Mouse (Mus musculus): Measurements from ENCODE around the gene Cdca5.

Cdca5 gene

DNA sequence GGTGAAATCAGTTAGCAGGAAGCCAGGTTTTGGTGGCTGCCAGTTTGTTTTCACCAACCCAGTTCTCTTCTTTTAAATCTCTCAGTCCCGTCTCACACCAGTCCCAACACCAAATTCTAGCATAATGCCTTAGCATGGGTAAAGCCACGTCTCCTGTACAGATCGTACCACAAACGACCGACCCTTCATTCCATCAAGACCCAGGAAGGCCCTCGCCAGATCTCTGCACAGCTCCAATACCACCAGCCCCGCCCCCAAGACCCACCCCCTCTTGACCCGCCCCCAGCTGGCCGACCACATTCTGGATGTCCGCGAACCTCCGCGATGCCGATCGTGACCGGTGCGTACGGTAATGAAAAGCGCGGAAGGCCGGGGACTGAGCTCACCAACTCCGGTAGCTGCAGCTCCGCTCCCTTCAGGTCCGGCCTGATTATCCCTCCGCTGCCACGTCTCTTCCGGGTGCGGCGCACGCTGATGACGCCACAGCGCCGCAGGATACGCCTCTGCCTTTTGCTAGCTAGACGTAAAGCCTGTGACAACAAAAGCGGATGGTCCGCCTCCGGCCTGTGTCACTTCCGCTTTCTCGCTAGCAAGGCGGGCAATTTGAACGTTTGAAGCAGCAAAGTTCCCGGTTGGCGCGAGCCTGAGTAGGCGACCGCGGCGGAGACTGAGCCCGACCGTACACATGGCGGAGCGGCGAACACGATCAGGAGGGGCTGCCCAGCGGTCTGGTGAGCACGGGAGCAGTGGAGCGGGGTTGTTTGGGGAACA, at the start of gene Cdca5, which contains the start of gene Zfpl1:
Gene Cdca5 (plus strand): TSS at position 506 of the 771 bp plus-strand sequence.
Gene Zfpl1 (minus strand): TSS at position 479 of the 771 bp plus-strand sequence.
- peak; percentile 96 to 97 for DNase-seq (ENCODE audit: low spot score in 2 of 2)

DNA sequence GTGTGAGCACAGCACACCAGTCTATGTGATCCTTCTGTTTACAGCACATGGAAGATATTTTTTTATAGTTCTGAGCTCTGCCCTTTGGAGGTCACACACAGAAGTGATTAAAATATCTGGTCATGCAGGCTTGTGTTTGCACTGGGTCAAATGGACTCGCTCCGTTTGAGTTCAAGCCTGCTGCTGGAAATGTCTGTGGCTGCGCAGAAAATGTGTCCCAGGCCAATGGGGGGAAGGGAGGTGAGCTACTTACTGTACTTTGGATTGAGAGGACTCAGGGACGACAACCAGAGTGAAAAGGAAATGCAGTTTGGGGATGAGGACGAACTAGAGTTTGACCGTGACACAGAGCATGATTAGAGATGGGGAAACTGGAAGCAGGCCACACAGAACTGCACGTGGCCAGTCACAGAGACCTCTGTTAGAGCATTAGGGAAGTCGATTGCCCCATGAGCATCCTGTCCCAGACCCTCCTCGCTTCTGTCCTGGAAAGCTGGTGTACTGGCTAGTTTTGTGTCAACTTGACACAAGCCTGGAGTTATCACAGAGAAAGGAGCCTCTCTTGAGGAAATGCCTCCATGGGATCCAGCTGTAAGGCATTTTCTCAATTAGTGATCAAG, 48.7 kb upstream of the Cdca5 start:
- DNase-seq (ENCODE audit: low spot score in 2 of 2): no peak

DNA sequence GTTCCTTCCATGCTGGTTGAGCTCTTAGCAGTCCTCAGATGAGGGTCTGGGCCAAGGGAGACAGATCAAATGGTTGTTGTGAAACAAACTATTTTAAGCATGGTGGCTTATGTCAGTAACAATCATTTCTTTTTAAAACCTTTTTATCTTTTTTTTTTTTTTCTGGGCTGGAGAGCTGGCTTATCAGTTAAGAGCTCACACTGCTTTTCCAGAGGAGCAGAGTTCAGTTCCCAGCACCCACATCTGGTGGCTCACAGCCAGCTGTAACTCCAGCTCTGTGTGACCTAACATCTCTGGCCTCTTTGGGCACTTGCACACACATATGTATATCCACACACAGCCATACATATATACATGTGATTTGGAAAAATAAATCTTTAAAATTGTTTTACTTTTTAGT, 47.1 kb upstream of the Cdca5 start:
- DNase-seq (ENCODE audit: low spot score in 2 of 2): no peak

DNA sequence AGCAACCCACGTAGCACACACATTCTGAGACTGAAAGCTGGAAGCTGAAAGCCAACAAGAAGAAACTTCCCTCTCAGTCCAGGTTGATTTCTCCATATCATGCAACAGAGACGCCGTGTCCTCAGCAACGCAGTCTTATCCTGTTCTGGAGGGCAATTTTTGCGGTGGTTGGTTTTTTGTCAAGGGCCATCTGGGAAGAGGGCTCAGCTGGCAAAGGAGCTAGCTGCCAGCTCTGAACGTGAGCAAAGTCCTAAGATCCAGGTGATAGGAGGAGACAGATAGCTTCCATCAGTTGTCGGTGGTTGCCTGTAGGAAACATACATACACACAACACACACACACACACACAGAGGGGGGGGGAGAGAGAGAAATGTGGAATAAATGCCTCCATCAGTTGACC, 46.5 kb upstream of the Cdca5 start:
- no peak for DNase-seq (ENCODE audit: low spot score in 2 of 2)

- DNase-seq (ENCODE audit: low spot score in 2 of 2): no peak
Measured at GRCm38 (mm10) chr19:6040002-6040401, 44.8 kb upstream of the Cdca5 start.

DNA sequence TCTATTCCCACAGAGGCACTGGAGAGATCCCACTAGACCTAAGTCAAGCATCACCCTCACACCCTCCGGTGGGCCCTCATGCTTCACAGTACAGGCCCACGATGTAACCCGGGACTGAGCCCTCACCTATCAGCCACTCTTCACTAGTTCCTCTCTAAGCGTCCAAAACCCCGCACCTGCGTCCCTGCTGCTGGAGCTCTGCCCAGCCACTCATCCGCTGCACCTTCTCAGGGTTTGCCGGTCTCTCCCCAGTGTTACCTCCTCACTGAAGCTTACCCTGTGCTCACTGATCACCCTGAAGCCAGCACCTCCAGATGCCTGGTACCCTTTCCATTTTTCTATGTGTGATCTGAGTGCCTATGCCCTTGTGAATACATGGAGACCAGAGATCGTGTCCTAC, 42.5 kb upstream of the Cdca5 start:
- DNase-seq (ENCODE audit: low spot score in 2 of 2): no peak

DNA sequence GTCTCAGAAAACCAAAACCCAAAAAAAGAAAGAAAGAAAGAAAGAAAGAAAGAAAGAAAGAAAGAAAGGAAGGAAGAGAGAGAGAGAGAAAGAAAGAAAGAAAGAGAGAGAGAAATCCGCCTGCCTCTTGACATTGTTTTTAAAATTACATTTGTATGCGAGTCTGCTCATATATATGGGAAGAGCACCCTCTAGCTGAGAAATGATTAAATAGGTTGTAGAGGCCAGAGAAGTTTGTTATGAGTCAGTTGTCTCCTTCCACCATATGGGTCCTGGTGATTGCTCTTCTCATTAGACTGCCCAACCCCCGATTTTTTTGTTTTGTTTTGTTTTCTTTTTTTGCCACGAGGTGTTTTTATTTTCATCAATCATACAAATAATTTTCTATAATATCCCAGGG, 40.7 kb upstream of the Cdca5 start:
- DNase-seq (ENCODE audit: low spot score in 2 of 2): peak in 1 of 2 experiments; percentile 42

DNA sequence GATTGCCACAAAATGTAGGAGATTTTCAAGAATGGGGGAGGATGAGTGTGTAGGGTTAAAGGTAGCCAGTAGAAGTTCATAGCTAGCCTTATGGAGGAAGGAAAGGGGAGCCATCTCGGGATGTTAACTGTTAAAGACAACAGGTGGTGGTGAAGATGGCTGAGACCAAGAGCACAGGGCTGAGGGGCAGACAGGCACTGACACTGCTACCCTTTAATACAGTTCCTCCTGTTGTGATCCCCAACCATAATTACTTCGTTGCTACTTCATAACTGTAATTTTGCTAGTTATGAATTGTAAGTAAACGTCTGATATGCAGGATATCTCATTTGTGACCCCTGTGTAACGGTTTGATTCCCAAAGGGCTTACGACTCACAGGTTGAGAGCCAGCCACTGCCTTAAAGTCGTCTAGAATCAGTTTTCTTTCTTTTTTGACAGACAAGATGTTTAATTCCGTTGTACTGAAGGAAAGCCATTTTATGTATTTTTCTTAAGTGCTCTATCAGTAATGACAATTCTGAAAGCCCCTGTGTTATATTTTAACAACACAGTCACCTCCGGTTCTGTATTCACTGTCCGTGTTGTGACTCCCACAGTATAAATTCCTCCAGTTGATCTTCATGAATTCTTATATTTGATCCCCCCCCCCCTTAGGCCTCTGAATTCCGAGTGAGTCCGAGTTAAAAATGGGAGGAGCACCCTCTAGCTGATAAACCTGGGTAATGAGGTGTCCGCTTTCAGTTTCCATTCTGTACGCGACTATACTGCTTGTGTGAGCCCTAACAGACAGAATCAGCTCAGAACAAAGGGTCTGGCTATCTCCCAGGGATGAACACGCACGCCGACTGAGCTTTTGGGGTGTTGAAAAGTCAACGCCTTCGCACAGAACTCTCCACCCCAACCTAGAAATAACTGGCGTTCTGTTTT, 39.2 kb upstream of the Cdca5 start:
- peak; percentile 63 to 73 for DNase-seq (ENCODE audit: low spot score in 2 of 2)

- peak; percentile 92 to 94 for DNase-seq (ENCODE audit: low spot score in 2 of 2)
Measured at GRCm38 (mm10) chr19:6046294-6047153, 38.3 kb upstream of the Cdca5 start, which contains the start of gene Syvn1. Gene Syvn1 (plus strand): TSS chr19:6046576.

DNA sequence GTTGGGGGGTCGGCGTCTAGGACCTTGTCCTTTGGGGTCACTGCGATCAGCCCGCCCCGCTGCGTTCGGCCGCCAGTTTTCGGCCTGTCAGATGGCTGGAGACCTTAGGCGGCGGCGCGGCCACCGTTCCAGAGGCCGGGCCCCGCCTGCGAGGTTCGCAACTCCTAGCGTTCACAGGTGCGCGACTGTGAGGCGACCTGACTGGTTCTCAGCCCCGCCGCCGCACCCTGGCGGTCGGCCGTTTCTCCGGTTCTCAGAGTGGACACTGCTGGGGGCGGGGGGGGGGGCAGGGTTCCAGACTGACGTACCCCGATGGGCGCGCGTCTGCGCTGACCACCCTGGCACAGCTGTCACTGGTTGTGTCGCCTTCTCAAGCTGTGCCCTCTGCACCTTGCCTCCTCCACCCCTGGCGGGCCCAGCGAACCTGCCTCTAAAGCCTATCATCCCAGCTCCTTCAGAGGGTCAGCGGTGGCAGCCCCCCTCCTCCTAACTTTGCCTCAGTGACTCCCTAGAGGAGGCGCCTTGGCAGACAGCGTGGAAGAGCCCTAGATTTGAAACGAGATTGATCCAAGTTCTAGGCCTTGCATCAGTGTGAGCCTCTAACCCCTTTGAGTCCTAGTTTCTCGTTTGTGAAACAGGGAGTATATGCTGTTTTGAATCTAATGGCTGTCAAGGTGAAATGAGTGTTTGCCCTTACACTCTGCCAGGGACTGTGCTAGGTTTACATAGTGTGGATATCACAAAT, 37.5 kb upstream of the Cdca5 start:
- no peak for DNase-seq (ENCODE audit: low spot score in 2 of 2)

DNA sequence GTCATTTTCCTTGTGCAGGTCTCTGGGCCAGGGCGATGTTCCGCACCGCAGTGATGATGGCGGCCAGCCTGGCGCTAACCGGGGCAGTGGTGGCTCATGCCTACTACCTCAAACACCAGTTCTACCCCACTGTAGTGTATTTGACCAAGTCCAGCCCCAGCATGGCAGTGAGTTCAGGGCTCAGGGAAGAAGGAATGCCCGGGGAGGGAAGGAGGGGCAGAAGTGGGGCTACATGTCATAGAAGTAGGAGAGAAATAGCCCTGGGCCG, 37.0 kb upstream of the Cdca5 start:
- no peak for DNase-seq (ENCODE audit: low spot score in 2 of 2)

DNA sequence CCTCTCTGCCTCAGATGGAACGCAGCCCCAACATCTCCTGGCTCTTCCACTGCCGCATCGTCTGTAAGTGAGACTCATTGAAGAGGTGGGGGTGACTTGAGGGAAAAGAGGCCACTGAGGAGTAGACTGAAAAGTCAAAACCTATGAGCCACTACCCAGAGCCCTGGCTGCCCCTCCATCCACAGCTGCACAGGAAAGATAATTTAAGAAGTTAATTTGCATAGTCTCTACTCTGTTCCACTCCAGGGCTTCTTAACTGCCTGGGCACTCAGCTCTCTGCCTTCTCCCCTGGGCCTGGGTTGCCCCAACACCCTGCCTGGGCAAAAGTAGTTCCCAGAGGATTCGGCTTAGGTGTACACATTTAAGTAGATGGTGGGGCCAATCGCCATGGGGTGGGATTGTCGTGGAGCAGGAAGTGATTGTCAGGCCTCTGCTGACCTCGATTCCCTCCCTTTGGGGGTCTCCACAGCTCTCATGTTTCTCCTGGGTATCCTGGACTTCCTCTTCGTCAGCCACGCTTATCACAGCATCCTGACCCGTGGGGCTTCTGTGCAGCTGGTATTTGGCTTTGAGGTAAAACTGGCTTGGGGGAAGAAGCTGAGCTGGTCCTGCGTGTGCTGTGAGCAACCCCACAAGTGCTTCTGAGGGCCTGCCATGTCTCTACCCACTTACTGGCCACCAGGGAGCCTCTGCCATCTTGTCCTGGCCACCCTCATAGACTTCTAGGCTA, 35.9 kb upstream of the Cdca5 start:
- DNase-seq (ENCODE audit: low spot score in 2 of 2): peak; percentile 83 to 86

DNA sequence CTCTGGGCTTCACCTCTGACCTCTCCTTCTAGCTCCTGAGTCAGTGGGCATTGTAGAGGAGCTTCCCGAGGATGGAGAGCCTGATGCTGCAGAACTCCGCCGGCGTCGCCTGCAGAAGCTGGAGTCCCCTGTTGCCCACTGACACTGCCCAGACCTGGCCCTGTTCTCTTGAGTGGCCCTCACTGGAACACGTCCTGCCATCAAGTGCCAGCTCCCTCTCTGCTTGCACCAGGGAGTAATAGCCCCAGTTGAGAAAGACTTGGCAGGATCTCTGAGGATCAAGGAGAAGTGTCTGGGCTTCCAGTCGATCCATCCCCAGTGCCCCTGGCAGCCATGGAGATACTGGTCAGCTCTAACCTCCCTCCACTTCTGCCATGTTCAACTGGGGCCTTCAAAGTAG, 32.3 kb upstream of the Cdca5 start:
- DNase-seq (ENCODE audit: low spot score in 2 of 2): no peak

DNA sequence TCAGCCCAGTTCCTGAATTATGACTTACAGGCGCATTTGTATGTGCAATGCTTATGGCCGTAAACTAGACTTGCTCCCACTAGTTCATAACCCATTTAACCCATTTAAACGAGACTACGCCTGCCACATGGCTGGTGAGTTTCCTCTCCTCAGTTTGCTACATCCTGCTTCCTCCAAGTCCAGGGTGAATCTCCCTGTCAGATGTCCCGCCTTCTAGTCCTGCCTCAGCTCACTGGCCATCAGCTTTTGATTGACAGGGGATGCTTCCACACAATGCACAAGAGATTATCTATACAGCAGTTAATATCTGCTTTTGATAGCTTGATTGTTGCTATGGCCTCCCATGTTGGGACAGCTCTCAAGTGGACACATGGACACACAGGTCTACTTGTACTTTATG, 30.5 kb upstream of the Cdca5 start:
- no peak for DNase-seq (ENCODE audit: low spot score in 2 of 2)

DNA sequence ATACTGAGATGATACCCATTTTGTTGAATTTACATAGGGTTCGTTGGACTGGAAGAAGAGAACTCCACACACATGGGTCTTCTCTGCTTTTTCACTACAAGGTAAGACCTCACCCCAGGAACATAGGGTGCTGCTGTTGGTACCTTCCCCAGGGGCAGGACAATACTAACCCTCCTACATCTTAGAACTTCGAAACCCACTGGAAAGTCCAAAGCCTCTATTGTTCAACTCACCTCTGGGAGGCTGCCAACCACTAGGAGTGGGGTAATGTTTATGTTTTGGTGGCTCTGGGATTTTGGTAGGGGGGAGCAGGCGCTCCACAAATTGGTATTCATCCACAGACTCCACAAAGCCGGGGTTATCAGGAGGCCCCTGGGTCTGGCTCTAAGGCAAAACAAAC, 28.1 kb upstream of the Cdca5 start:
- DNase-seq (ENCODE audit: low spot score in 2 of 2): no peak

- peak; percentile 98 to 99 for DNase-seq (ENCODE audit: low spot score in 2 of 2)
Measured at GRCm38 (mm10) chr19:6057313-6058096, 27.3 kb upstream of the Cdca5 start, which contains the start of the genes Mrpl49 and Fau. Gene Mrpl49 (minus strand): TSS chr19:6057785. Gene Fau (plus strand): TSS chr19:6057844.

- no peak for DNase-seq (ENCODE audit: low spot score in 2 of 2)
Measured at GRCm38 (mm10) chr19:6058513-6058912, 26.3 kb upstream of the Cdca5 start.

- DNase-seq (ENCODE audit: low spot score in 2 of 2): no peak
Measured at GRCm38 (mm10) chr19:6058966-6059365, 25.8 kb upstream of the Cdca5 start.

DNA sequence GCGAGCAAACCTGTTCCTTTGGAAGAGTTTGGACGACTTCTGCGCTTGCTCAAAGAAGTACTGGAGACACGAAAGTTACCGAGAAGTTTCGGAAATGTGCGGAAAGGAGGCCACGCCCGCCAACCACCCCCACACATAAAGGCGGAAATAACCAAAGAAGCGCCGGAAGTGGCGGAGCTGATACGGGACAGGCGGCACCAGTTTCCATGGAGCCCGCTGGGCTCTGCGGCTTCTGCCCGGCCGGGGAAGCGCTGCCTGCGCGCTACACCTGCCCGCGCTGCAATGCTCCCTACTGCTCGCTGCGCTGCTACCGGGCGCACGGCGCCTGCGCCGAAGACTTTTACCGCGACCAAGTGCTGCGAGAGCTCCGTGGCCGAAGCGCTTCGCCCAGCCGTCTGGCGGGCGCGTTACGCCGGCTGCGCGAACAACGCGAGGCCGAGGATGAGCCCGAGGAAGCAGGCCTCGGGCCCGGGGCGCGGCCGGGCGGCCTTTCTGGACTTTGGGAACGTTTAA, 23.7 kb upstream of the Cdca5 start, which contains the start of gene Znhit2:
Gene Znhit2 (plus strand): TSS at position 172 of the 513 bp plus-strand sequence.
- peak; percentile 94 to 96 for DNase-seq (ENCODE audit: low spot score in 2 of 2)

Data from spleen, postnatal 36 days (tissue).